Comparison of ENCODE assay signal across 8 mouse cellular contexts in genomic region chr12:33958241-33959194, GRCm38 (mm10). TPM values are rescaled to one million over a fixed set of nuclear protein-coding genes. Genes with fewer than 3 reads are reported as not detected.
DNase-seq lines count a peak whose midpoint lies in the region; ATAC-seq and TF ChIP-seq lines count a peak whose summit lies in the region.

No protein-coding gene starts in this region.

- TF ChIP-seq CTCF in heart, adult 2 months (IDR thresholded peaks at IDR 0.05): no peak

- H3K4me3 ChIP-seq in heart, adult 2 months: peak overlapping the region; percentile 54
- H3K4me3 ChIP-seq in limb, embryonic 10.5 days: peak overlapping the region; percentile 96
- peak overlapping the region; percentile 47 for H3K4me3 ChIP-seq in neural tube, embryonic 13.5 days

- TF ChIP-seq EP300 in heart, adult 2 months (IDR thresholded peaks at IDR 0.05; ENCODE audit: insufficient read depth, low read depth, low read length): no peak

- WGBS in heart, adult 2 months: 1% methylated on average over 55 of the region's 56 CpGs
- 1% methylated on average over 56 of the region's 56 CpGs for WGBS in limb, embryonic 10.5 days
- under 1% methylated on average over 55 of the region's 56 CpGs for WGBS in neural tube, embryonic 13.5 days

- H3K27me3 ChIP-seq in heart, adult 2 months (ENCODE audit: control insufficient read depth, insufficient read depth, low read length): peaks cover 21% of the 10 kb centered on the region
- H3K27me3 ChIP-seq in limb, embryonic 10.5 days (ENCODE audit: low read depth, poor library complexity, severe bottlenecking): 0 out of 2 replicates have a peak, but pooled peaks cover 3% of the 10 kb centered on the region
- H3K27me3 ChIP-seq in neural tube, embryonic 13.5 days: peaks cover 94% of the 10 kb centered on the region

- ATAC-seq in cerebellum, adult (ENCODE audit: insufficient number of reproducible peaks, low FRiP score, low TSS enrichment): peak; percentile 20; the same call in 1 of the 2 replicates
- peak; percentile 52 for ATAC-seq in neural tube, embryonic 13.5 days (ENCODE audit: low read depth)

- DNase-seq in cerebellum, adult 8-10 months: no peak
- peak; percentile 19 for DNase-seq in right cerebral cortex, postnatal 4 days
- DNase-seq in right cerebral cortex, postnatal 25 days: no peak
- DNase-seq in heart, adult 2 months: peak; percentile 17 to 41
- DNase-seq in limb, embryonic 10.5 days (ENCODE audit: low spot score): peak; percentile 74
- DNase-seq in thymus, postnatal 10 days (ENCODE audit: low spot score in 2 of 2): no peak

- no peaks in the 10 kb centered on the region for H3K4me1 ChIP-seq in heart, adult 2 months (ENCODE audit: control insufficient read depth, insufficient read depth, low read length)
- H3K4me1 ChIP-seq in limb, embryonic 10.5 days: peaks cover 49% of the 10 kb centered on the region
- H3K4me1 ChIP-seq in neural tube, embryonic 13.5 days (replicated peaks): peaks cover 33% of the 10 kb centered on the region

- peak overlapping the region; percentile 64 for H3K4me2 ChIP-seq in neural tube, embryonic 13.5 days

- peak overlapping the region; percentile 17; the same call in 1 of the 2 replicates for H3K27ac ChIP-seq in heart, adult 2 months
- peak overlapping the region; percentile 100 for H3K27ac ChIP-seq in limb, embryonic 10.5 days
- peak overlapping the region; percentile 61 for H3K27ac ChIP-seq in neural tube, embryonic 13.5 days (replicated peaks)

- no peaks in the 10 kb centered on the region for H3K36me3 ChIP-seq in heart, adult 2 months (ENCODE audit: control insufficient read depth, insufficient read depth, low read length)
- H3K36me3 ChIP-seq in limb, embryonic 10.5 days: peaks cover 24% of the 10 kb centered on the region
- no peaks in the 10 kb centered on the region for H3K36me3 ChIP-seq in neural tube, embryonic 13.5 days

- H3K9me3 ChIP-seq in limb, embryonic 10.5 days (replicated peaks): no peaks in the 10 kb centered on the region
- no peaks in the 10 kb centered on the region for H3K9me3 ChIP-seq in neural tube, embryonic 13.5 days

- TF ChIP-seq POLR2A in heart, adult 2 months (IDR thresholded peaks at IDR 0.05; ENCODE audit: insufficient read depth, low read depth, low read length): no peak

- H3K79me2 ChIP-seq in heart, adult 2 months (replicated peaks; ENCODE audit: control insufficient read depth, insufficient read depth, low read length): no peaks in the 10 kb centered on the region

- peak overlapping the region; percentile 91 for H3K9ac ChIP-seq in heart, adult 2 months (ENCODE audit: low read depth, low read length)
- H3K9ac ChIP-seq in neural tube, embryonic 13.5 days: peak overlapping the region; percentile 69

- intact Hi-C loops in heart, adult 2 months (cut with DNase I): no loop called here

RNA-seq across cellular contexts. Expression of gene Twist1, which starts 1.0 kb away (rescaled TPM):
- total RNA-seq in heart, adult 2 months (2021): 1 to 10 TPM; 1.5 to 2.3 TPM
- polyA plus RNA-seq in heart, adult 2 months (2012; rRNA removed): 2.5 and 2.7 TPM in 2 replicates
- polyA plus RNA-seq in limb, embryonic 10.5 days (2016; fragmentation: Nextera tagmentation; extraction: Ambion mirVana): 31.0 and 33.4 TPM in 2 replicates
- 3.2 and 5.2 TPM in 2 replicates for polyA plus RNA-seq in neural tube, embryonic 13.5 days (2015; fragmentation: Nextera tagmentation; extraction: Ambion mirVana)

RNA-seq across cellular contexts. Expression of gene Ferd3l, which starts 30.3 kb away (rescaled TPM):
- not detected for total RNA-seq in heart, adult 2 months (2021)
- not detected in 2 replicates for polyA plus RNA-seq in heart, adult 2 months (2012; rRNA removed)
- not detected in 2 replicates for polyA plus RNA-seq in limb, embryonic 10.5 days (2016; fragmentation: Nextera tagmentation; extraction: Ambion mirVana)
- 0.70 and 1.0 TPM in 2 replicates for polyA plus RNA-seq in neural tube, embryonic 13.5 days (2015; fragmentation: Nextera tagmentation; extraction: Ambion mirVana)

Comparison
In these comparisons a context has a peak if more than half of its experiments do, and no peak if none do; other contexts are left out.
1. DNase-seq: peak in right cerebral cortex, postnatal 4 days (single experiment), heart, adult 2 months (2 of 2) and limb, embryonic 10.5 days (single experiment); none in cerebellum, adult 8-10 months (single experiment), right cerebral cortex, postnatal 25 days (single experiment) and thymus, postnatal 10 days (0 of 2).
2. H3K27ac ChIP-seq: peak in every context shown above with its lines; median percentile 100 in limb, embryonic 10.5 days; 61 in neural tube, embryonic 13.5 days; 17 in heart, adult 2 months.
3. Peak in every context shown above with its lines, with median percentiles within 50 percentile points of each other: H3K4me3 ChIP-seq.